Mouse (Mus musculus): ENCODE measurements around the gene Esf1. TPM values are rescaled to one million over a fixed set of nuclear protein-coding genes. Genes with fewer than 3 reads are reported as not detected.
"Not testable (repeated sequence)": the region's sequence is repeated elsewhere in the genome, so short reads cannot be mapped to it uniquely, and the experiment has no call there.

Esf1 gene
- polyA plus RNA-seq, 1 experiment from 2014 or later = 16.8 TPM

DNA sequence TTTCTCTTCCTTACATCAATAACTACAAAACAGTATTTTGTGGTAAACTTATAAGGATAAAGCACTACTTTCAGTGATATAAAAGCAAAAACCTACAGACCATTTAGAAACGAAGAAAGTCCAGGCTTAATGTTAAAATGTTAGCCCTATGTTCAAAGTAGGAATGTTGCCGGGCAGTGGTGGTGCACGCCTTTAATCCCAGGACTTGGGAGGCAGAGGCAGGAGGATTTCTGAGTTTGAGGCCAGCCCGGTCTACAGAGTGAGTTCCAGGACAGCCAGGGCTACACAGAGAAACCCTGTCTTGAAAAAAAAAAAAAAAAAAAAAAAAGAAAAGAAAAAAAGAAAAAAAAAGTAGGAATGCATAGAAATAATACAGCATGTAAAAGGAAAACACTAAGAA is 18.6 kb downstream of the Esf1 start, which contains the start of gene Gm17374:
TSS of gene Gm17374 (plus strand) at position 301 of the 400 bp plus-strand sequence.
- peaks cover 35% of the 10 kb centered on the region for H3K36me3 ChIP-seq

DNA sequence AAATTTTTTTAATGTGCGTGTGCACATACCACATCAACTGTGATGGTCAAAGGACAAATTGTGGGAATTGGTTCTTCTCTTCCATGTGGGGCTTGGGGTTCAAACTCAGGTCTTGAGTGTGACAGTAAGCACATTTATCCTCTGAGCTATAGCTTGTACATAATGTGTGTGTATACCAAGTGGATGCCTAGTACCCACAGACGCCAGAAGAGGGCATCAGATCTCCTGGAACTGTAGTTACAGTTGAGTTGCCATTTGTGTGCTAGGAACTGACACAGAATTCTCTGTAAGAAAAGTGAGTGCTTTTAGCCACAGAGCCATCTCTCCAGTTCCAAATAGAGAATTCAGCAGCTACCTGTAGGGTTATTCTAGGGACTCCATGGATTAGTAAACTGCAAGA is 44.8 kb downstream of the Esf1 start:
- ATAC-seq (ENCODE audit: low FRiP score, low read depth) = no peak
- Histone ChIP-seq H3K4me2 (no peak overlapping the region), H3K9ac (no peak overlapping the region), H3K27ac (replicated peaks) (no peak overlapping the region), H3K36me3 (peaks cover 50% of the 10 kb centered on the region), H3K4me1 (replicated peaks) (no peaks in the 10 kb centered on the region), H3K4me3 (no peak overlapping the region), H3K27me3 (no peaks in the 10 kb centered on the region), H3K9me3 (no peaks in the 10 kb centered on the region)
- 88% methylated on average over 2 of the region's 2 CpGs for WGBS

More for the DNA sequence above, 18.6 kb downstream of the Esf1 start, which contains the start of gene Gm17374:
- not testable (repeated sequence) for H3K9me3 ChIP-seq; H3K4me3 ChIP-seq; H3K27ac ChIP-seq (replicated peaks); H3K9ac ChIP-seq; H3K4me1 ChIP-seq (replicated peaks); H3K27me3 ChIP-seq; ATAC-seq (ENCODE audit: low FRiP score, low read depth); H3K4me2 ChIP-seq
- 95% methylated on average over 4 of the region's 4 CpGs for WGBS

DNA sequence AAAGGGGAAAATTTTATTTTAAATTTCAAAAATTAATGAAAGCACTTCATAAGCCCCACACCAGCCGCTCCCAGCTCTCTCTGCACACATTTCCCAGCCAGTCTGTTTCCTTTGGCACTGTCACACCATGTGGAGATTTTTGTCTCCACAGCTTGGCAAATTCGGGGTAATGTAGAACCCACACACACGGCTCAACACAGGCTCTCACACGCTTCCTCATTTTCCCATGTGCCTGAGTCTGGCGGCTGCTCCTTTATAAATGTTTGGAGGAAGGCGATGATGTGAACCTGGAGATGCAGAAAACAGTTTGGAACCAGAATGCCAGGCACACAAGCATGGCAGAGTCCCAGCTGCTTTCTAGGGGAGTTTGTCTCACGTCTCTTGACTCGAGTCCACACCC is 56.5 kb downstream of the Esf1 start:
- no peaks in the 10 kb centered on the region for H3K4me1 ChIP-seq (replicated peaks)
- WGBS = 91% methylated on average over 8 of the region's 8 CpGs
- H3K9ac ChIP-seq = no peak overlapping the region
- H3K27ac ChIP-seq (replicated peaks) = no peak overlapping the region
- no peaks in the 10 kb centered on the region for H3K27me3 ChIP-seq
- no peak overlapping the region for H3K4me3 ChIP-seq
- H3K36me3 ChIP-seq = no peaks in the 10 kb centered on the region
- H3K9me3 ChIP-seq = no peaks in the 10 kb centered on the region
- no peak overlapping the region for H3K4me2 ChIP-seq
- no peak for ATAC-seq (ENCODE audit: low FRiP score, low read depth)

DNA sequence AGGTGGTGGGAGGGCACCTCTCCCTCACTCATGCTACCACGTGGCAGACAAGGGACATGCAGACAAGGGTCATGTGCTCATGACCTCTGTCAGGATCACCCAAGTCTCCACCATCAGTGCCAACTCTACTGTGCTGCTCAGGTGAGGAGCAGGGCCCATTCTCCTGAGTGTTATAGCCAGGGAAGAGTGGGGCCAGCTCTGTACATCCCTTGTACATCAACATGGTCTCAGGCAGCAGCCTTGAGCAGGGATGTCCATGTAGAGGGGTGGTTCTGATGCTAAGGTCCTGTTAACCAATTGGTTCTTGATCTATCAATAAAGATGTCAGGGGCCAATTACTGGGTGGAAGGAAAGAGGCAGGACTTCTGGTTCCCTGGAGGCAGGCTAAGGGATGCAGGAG is 61.4 kb downstream of the Esf1 start:
- H3K27ac ChIP-seq (replicated peaks) = no peak overlapping the region
- H3K27me3 ChIP-seq = no peaks in the 10 kb centered on the region
- no peak overlapping the region for H3K4me3 ChIP-seq
- ATAC-seq (ENCODE audit: low FRiP score, low read depth) = no peak
- WGBS = 30% methylated on average over 1 of the region's 1 CpGs
- H3K9me3 ChIP-seq = no peaks in the 10 kb centered on the region
- H3K9ac ChIP-seq = no peak overlapping the region
- no peaks in the 10 kb centered on the region for H3K36me3 ChIP-seq
- H3K4me1 ChIP-seq (replicated peaks) = no peaks in the 10 kb centered on the region
- no peak overlapping the region for H3K4me2 ChIP-seq

DNA sequence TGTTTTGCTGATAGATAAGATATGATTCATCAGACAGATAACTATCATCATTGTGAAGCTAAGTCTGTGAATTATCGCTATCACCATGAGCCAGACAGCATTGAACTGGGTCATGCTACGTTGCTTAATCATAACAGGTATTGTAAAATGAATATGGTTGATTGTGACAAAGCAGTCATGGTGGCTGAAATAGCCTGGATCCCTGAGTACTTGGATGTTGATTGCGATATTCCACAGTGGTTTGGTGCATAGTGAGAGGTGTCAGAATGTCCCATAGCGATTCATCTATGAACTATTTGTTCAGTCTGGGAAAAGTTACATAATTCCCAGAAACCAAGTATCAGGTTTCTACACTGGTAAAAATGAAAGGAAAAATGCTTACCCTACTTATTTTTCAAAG is 62.7 kb downstream of the Esf1 start:
- H3K9me3 ChIP-seq = no peaks in the 10 kb centered on the region
- H3K27me3 ChIP-seq = no peaks in the 10 kb centered on the region
- no peaks in the 10 kb centered on the region for H3K36me3 ChIP-seq
- no peak overlapping the region for H3K9ac ChIP-seq
- ATAC-seq (ENCODE audit: low FRiP score, low read depth) = no peak
- no peak overlapping the region for H3K27ac ChIP-seq (replicated peaks)
- no peak overlapping the region for H3K4me2 ChIP-seq
- no peaks in the 10 kb centered on the region for H3K4me1 ChIP-seq (replicated peaks)
- H3K4me3 ChIP-seq = no peak overlapping the region
- WGBS = 92% methylated on average over 4 of the region's 4 CpGs

DNA sequence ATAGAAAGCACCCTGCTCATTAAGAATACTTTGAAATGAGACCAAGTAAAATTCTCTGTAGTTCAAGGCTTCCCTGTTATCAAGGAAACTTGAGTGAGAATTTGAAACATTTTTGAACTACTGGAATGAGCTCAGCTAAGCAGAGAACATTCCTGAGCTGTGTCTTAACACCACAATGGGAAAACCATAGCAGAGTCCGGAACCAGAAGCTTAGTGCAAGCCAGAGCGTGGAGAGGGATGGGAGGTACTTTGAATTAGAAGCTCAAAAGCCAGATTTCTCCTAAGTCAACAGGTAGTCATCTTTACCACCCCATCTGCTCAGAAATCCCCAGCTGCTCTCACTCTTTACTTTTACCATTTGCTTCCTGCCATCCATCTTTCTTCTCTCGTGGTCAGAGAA is 65.4 kb downstream of the Esf1 start:
- Histone ChIP-seq H3K36me3 (no peaks in the 10 kb centered on the region), H3K9ac (no peak overlapping the region), H3K4me1 (replicated peaks) (no peaks in the 10 kb centered on the region), H3K4me3 (no peak overlapping the region), H3K27me3 (no peaks in the 10 kb centered on the region), H3K9me3 (no peaks in the 10 kb centered on the region), H3K27ac (replicated peaks) (no peak overlapping the region), H3K4me2 (no peak overlapping the region)
- WGBS = 79% methylated on average over 3 of the region's 3 CpGs
- ATAC-seq (ENCODE audit: low FRiP score, low read depth) = no peak

DNA sequence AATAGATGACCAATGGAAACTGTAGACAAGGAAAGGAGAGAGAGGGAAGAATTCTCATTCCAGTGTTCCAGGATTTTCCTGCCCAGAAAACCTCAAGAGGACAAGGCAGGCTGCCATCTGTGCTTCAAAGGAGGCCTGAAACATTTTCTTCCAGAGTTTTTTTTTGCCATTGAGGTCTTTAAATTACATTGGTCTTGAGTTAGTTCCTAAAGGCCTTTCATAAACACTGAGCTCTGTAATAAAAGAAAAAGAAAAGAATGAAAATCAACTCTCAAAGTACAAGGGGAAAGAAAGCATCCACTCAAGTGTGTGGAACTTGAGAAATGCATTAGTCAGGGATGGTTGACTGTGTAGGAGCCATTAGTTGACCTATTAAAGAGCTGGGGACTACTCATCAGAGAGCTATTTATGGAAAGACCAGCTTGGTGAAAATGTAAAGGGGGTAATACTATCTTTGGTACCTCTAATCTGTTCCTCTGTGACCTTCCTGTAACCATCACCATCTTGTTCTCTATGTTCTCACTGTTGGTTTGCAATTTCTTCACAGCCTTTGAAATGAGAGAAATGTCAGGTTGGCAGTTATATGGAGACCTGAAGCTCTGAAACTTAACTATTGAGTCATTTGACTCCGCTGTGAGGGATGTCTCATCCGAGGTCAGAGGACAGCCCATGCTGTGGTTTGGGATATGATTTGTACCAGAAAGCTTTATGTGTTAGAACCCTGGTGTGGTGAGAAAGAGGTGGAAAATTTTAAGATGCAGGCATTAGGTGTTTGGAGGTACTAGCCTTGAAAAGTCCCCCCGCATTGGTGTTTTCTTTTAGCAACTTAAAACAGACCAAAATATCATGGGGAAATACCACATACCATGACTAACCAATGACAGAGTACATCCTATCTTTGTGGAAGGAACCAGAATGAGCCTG is 69.6 kb downstream of the Esf1 start:
- Histone ChIP-seq H3K4me1 (replicated peaks) (no peaks in the 10 kb centered on the region), H3K4me3 (no peak overlapping the region), H3K4me2 (no peak overlapping the region), H3K9ac (no peak overlapping the region), H3K27ac (replicated peaks) (no peak overlapping the region), H3K27me3 (no peaks in the 10 kb centered on the region), H3K9me3 (no peaks in the 10 kb centered on the region), H3K36me3 (no peaks in the 10 kb centered on the region)
- 86% methylated on average over 3 of the region's 3 CpGs for WGBS
- no peak for ATAC-seq (ENCODE audit: low FRiP score, low read depth)

DNA sequence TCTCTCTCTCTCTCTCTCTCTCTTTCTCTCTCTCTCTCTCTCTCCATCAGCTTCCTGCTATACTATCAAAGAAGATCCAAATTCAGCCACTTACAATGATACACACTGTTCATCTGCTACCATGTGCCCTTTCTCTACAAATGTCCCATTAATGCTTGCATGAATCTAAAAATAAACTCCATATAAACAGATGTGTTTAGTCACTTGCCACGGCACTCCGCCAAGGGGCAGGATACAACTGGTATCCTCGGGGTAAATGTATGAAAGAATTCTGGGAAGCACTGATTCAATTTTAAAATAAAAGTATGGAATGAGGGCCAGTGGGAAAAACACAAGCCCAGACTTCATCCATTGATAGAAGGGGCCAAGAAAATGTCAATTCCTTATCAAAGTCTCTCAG is 70.4 kb downstream of the Esf1 start:
- no peaks in the 10 kb centered on the region for H3K9me3 ChIP-seq
- no peak overlapping the region for H3K4me3 ChIP-seq
- ATAC-seq (ENCODE audit: low FRiP score, low read depth) = no peak
- H3K4me1 ChIP-seq (replicated peaks) = no peaks in the 10 kb centered on the region
- H3K36me3 ChIP-seq = no peaks in the 10 kb centered on the region
- H3K9ac ChIP-seq = no peak overlapping the region
- H3K27me3 ChIP-seq = no peaks in the 10 kb centered on the region
- WGBS = 86% methylated on average over 3 of the region's 3 CpGs
- H3K4me2 ChIP-seq = no peak overlapping the region
- H3K27ac ChIP-seq (replicated peaks) = no peak overlapping the region

DNA sequence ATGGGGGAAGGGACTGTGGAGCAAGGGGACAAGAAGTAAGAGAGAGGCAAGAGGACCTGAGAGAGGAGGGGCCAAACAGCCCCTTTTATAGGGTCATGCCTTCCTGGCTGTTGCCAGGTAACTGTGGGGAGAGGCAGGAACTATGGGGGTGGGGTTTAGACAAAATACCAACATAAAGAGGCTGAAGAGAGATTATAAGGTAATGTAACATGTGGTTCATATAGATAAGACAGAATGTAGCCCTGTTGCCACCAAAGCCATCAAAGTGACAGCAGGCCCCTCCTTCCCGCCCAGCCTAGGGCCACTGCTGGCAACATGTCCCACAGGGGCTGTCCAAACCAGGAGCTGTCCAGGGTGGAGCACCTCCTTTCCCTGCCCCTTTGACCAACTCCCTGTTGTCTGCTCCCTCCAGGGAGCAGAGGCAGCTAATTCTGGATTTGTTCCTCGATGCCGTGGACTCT is 73.2 kb downstream of the Esf1 start:
- H3K27me3 ChIP-seq = no peaks in the 10 kb centered on the region
- no peaks in the 10 kb centered on the region for H3K4me1 ChIP-seq (replicated peaks)
- no peak overlapping the region for H3K9ac ChIP-seq
- no peak overlapping the region for H3K4me2 ChIP-seq
- no peak overlapping the region for H3K4me3 ChIP-seq
- H3K9me3 ChIP-seq = no peaks in the 10 kb centered on the region
- no peaks in the 10 kb centered on the region for H3K36me3 ChIP-seq
- 66% methylated on average over 3 of the region's 3 CpGs for WGBS
- H3K27ac ChIP-seq (replicated peaks) = no peak overlapping the region
- ATAC-seq (ENCODE audit: low FRiP score, low read depth) = no peak

DNA sequence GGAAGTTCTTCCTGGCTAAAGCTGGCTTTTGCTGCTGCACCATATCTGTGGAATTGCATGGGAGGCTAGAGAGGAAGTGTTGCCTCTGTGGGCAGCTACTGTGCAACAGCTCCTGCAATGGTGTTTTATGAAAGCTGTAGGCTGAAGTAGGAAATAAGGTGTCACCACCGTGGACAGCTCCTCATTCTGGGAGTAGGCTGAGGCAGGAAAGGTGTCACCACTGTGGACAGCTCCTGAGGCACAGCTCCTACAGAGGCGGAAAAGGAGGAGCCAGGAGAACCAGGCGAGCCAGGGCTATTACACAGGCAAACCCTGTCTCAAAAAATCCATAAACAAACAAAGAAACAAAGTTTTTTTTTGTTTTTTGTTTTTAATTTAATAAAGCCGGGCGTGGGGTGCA is 74.3 kb downstream of the Esf1 start:
- H3K27ac ChIP-seq (replicated peaks) = no peak overlapping the region
- no peaks in the 10 kb centered on the region for H3K36me3 ChIP-seq
- H3K27me3 ChIP-seq = no peaks in the 10 kb centered on the region
- H3K4me3 ChIP-seq = no peak overlapping the region
- H3K4me2 ChIP-seq = no peak overlapping the region
- no peaks in the 10 kb centered on the region for H3K9me3 ChIP-seq
- WGBS = 95% methylated on average over 5 of the region's 5 CpGs
- H3K9ac ChIP-seq = no peak overlapping the region
- H3K4me1 ChIP-seq (replicated peaks) = no peaks in the 10 kb centered on the region
- no peak for ATAC-seq (ENCODE audit: low FRiP score, low read depth)

DNA sequence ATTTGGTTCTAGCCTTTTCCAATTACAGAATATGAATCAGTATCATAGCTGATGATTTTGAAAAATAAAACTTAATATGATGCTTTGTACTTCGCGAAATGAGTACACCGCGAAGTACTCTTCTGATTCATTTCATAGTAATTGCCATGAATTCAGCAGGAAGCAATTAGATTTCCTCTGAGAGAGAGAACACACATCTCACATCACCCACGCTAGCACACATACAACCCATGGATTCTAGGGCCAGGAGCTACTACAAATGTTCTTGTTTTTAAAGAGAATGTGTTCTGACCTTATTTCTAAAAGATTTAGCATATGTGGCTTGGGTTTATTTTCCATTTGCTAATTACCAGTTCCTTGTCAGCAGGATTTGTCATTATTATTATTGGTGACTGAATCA is 76.9 kb downstream of the Esf1 start:
- no peaks in the 10 kb centered on the region for H3K27me3 ChIP-seq
- ATAC-seq (ENCODE audit: low FRiP score, low read depth) = no peak
- WGBS = 87% methylated on average over 5 of the region's 5 CpGs
- no peaks in the 10 kb centered on the region for H3K9me3 ChIP-seq
- no peak overlapping the region for H3K4me3 ChIP-seq
- H3K9ac ChIP-seq = no peak overlapping the region
- no peaks in the 10 kb centered on the region for H3K4me1 ChIP-seq (replicated peaks)
- H3K36me3 ChIP-seq = no peaks in the 10 kb centered on the region
- H3K4me2 ChIP-seq = no peak overlapping the region
- no peak overlapping the region for H3K27ac ChIP-seq (replicated peaks)

DNA sequence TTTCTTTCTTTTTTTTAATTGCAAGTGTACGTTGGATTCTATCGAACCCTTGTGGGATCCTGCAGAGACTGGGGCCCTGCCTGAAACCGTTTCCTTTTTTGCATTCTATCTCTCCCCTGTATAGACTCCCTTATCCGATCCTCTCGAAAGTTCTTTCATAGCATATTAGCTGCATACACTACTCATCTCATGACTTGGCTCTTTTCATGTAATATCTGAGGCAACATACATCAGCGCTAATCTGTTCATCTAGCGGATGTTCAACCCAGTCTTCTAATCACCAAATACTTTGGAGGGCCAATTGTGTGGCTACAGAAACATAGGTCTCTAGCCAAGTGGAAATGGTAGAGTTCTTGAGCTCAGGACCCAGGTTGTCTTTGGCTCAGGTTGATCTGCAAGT is 86.1 kb downstream of the Esf1 start:
- Histone ChIP-seq H3K27ac (replicated peaks) (no peak overlapping the region), H3K4me3 (no peak overlapping the region), H3K9ac (no peak overlapping the region), H3K4me1 (replicated peaks) (no peaks in the 10 kb centered on the region), H3K9me3 (no peaks in the 10 kb centered on the region), H3K4me2 (no peak overlapping the region), H3K36me3 (no peaks in the 10 kb centered on the region), H3K27me3 (no peaks in the 10 kb centered on the region)
- ATAC-seq (ENCODE audit: low FRiP score, low read depth) = no peak
- WGBS = 96% methylated on average over 7 of the region's 7 CpGs
